Mouse (Mus musculus) heart, adult 18-20 months (tissue): ENCODE data around the gene Cyp2t4. TPM values are rescaled to one million over a fixed set of nuclear protein-coding genes. Genes with fewer than 3 reads are reported as not detected.
A peak's percentile ranks its signal among the peaks of the same experiment; 100 is the strongest.

Source experiments
- DNase-seq, 2 experiments: peaks; one replicate each; pipeline ENCODE4 v3.0.0; 2021 to 2022; ENCODE audit warnings: mixed read lengths in 1 of 2
- total RNA-seq, 2 experiments: library from RNA; stranded (reverse); gene quantifications; 2 replicates each; pipeline ENCODE4 v1.2.3; 2021

Gene Cyp2t4
- total RNA-seq, 2 experiments from 2014 or later = not detected

DNA sequence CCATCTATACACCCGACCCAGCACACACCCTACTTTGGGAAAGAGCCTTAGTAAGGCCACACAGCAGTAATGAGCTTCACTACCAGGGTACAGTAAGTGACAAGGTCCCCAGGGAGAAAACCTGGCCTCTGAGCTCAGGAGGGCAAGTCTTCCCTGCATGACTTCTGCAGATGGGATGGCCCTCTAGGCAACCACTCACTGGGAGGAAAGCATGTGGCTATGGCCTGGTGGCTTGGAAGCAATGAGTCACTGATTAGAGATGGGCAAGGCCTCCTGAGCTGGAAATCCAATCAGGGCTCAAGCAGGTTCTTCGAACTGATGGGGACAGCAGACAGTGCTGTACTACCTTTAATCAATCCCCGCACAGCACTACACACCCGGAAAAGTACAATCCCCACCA is 8.2 kb downstream of the Cyp2t4 start:
- peak in 1 of 2 experiments; percentile 61 for DNase-seq

DNA sequence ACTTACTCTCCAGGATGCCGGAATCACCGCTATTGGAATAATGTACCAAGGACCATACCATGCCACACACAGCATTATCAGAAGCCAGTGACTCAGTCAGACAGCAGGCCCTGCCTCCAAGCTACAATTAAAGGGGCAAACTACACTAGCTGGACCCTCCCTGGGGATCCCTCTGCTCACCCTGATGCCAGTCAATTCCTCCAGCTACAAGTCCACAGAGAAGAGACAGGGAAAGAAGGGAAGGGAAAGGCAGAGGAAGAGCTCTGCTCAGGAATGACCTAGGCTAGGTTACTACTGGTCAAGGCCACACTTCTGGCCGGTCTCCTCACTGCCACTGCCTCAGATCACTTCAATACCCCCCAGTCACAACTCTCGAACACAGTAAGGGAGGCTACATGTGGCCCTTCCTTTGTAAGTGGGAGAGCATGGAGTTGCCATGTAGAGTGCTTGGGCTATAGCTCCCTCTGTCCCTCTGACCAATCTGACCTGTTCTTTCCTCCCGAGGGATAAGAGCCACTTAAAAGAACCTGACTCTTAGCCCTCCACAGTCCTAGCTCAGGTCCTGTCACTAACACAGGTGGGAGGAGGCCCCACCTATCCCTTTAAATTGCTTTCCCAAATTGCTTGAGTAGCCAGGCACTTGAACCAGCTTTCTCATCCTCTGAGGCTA is 9.4 kb downstream of the Cyp2t4 start:
- no peak for DNase-seq

DNA sequence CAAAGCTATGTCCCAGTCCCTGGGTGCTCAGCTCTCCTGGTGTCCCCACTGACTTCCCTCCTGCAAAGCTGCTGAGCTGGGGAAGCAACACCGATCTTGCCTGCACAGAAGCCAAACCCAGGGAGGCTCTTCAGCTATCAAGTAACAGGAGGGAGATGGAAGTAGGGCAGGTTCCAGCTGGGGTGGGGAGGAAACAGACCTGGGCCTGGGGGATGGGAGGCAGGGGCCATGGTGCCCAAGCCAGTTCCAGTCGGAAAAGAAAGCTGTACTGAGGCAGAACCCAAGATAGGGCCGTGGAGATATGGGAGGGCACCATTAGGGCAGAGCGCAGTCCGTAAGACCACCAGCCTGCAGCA is 9.9 kb downstream of the Cyp2t4 start:
- DNase-seq = no peak

DNA sequence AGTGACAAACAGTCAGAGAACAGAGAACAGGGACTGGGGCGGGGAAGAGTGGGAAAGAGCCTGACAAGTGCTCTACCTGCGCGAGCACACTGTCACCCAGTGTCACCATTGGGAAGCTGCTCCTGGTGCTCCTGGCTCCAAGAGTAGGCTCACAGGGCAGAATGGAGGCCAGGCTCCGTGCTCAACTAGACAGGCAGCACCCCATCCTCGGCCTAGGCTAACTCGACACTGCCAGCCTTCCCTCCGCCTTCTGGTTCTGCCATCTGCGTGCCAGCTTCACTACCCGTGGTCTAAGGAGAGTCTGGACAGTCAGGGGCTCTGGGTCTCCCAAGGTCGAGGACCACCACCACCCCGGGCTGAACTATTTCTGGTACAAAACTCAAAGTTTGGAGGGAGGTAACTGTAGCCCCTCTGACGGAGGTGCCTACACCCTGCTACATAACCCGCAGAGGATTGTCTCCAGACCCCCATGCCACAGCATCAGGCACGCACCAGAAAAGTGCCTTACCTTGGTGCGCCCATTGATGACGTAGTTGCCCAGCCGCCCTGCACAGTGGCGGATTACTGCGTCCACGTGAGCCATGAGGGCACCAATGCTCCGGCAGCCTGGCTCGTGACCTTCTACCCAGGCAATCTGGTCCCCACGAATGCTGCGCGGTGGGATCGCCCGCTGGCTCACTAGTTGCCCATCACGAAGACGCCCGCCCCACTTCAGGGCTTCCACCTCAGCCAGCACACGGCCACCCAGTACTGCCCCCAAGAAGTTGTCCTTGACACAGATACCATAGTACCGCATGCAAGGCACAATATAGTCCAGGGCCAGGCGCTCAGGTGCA is 10.8 kb downstream of the Cyp2t4 start:
- DNase-seq = peak in 1 of 2 experiments; percentile 21

DNA sequence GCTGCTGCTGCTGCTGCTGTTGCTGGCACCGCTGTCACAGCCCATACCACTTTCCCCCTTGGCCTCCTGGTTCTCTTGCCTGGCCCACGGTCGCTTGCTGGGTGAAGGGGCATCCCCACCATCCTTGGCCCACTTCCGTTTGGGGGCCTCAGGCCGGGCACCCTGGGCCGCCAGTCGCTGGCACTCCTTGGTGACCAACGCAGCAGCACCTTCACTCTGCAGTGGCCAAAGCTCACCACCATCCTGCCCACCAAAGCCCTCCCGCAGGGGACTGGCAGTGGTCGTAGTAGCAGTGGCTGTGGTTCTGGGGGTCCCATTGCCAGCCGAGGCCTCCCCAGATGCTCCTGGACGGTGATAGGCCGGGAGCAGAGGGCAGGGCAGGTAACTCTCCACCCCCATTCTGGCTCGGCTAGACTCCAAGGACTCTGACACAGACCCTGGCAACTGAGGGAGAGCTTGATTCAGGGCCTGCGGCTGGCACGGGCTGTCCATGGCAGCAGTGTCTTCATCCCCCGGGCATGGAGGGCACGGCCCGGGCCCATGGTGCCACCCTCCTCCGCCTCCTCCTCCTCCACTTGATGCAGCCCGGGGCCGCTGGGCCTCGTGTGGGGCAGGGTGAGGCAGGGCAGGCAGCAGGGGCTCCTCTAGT is 11.6 kb downstream of the Cyp2t4 start:
- DNase-seq = peak in 1 of 2 experiments; percentile 35

DNA sequence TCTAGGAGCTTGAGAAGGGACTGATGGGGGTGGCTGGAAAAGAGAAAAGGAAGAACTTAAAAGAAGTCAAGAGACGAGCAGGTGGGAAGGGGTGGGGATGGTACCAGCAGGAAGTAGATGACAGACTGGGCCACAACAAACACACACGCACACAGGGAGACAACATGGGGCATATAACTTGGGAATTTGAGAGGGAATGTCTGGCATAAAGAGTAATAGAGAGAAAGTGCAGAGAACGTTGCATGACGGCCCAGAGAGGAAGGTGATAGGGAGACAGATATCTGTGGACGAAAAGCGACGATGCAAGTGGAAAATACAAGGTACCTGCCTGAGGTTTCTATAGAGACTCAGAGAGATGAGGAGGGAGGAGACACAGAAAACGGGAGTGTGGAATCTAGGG is 12.2 kb downstream of the Cyp2t4 start:
- DNase-seq = peak in 1 of 2 experiments; percentile 31

DNA sequence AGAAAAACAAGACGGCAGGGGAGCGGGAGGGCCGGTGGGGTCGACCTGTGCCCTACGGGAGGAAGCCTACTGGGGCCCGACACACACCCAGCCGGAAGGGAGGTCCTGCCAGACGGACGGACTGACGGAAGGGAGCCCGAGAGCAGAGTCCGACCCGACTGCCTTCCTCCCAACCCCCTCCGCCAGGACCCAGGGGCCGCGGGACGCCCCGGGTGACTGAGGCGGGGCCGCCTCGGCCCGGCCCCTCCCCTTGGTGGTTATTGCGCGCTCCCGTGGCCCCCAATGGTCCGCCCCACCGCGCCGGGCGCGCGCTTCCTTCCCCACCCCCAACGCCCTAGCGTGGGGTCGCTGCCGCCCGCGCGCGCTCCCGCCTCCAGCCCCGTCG is 12.7 kb downstream of the Cyp2t4 start:
- DNase-seq = peak; percentile 90 to 94

DNA sequence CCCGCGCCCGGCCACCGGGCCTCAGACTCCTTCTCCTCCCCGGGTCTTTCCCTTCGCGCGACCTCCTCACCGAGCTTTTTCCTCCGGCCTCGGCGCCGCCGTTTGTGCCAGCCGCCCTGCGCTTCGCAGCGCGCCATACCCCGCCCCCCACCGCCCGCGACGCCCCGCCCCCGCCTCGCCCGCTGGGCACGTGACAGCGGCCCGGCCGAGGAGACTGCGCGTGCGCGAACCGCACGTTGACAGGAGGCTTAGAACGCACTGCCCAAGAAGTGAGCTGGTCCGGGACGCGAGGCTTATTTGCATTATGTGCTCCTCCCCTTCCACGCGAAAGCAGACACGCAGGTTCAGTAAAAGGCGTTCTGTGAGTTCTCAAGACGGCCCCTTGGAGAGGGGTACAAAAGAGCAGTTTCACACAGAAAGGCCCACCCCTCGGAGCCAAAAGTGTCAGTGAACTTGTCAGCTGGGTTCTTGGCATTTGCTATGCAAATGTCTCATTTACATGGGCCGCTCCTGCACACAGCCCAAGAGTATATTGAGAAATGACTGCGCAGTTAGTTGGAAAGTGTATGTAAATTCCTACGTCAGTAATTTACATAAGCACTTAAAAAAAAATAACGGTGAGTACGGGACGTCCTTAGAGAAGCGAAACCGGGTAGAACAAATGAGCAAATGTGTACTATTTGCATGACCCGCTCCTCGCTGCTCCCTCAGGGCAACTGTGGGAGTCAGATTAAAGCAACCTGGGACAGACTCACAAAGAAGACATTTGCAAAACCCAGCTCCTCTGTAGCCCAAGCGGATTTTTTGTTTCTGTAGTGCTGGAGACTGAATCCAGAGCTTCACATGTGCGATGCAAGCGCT is 13.3 kb downstream of the Cyp2t4 start, which contains the start of gene Egln2:
TSS of gene Egln2 (minus strand) at position 189 of the 861 bp plus-strand sequence.
- peak; percentile 96 to 97 for DNase-seq

DNA sequence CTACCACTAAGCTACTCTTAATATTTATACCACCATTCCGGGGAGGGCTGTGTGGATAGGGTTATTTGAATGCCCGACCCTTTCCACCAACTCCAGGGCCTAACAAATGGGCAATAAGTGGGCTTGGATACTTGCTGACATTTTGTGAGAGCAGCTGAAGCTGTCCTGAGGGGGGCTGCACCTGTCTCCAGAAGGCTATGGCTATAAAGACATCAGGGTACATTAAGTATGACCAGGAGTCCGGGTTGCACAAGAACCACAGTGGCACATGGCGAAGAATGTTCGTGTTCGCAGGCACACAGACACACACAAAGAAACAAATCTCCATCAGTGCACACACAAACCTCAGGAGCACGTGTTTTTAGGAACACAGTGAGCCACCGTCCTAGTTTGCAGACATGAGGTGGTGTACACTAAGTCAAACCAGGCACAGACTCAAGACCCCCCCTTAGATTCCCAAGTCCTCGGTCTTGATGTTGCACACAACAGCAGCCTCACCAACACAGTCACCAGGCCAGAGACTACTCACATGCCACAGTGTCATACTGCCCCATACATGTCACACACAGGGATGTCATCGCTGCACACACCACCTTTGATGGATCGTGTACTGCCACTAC is 14.1 kb downstream of the Cyp2t4 start:
- no peak for DNase-seq

DNA sequence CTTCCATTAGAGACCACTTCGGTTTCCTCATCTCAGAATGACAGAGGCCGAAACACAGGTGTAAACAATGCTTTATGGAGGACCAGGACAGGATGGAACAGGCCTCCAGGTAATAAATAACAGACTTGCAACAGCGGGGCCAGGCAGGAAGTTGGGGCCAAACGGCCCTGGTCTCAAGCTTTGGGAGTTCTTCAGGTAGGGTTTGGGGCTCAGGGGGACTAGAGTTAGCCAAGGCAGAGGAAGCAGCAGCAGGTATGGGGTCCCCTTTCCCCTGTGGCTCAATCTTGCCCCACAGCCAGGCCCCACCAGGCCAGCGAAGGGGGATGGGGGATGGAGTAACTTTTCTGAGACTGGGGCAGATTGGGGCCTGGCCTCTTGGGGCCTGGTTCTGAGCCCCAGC is 14.9 kb downstream of the Cyp2t4 start:
- no peak for DNase-seq

DNA sequence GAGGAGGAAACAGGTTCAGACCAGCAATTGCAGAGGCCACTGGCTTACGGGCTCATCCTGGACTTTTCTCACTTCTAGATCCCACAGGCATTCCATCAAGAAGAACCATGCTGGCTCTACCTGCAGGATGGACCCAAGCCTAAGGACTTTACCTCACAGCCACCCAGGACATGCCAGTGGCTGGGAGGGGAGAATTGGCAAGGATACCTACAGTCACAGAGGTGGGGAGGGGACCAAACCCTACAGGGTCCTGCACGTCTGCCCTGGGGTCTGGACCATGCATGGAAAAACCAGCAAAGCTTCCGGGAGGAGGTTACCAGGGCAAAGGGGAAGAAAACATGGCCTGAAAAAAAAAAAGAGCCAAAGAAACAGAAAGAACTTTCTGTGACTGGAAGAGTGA is 17.5 kb downstream of the Cyp2t4 start:
- no peak for DNase-seq

DNA sequence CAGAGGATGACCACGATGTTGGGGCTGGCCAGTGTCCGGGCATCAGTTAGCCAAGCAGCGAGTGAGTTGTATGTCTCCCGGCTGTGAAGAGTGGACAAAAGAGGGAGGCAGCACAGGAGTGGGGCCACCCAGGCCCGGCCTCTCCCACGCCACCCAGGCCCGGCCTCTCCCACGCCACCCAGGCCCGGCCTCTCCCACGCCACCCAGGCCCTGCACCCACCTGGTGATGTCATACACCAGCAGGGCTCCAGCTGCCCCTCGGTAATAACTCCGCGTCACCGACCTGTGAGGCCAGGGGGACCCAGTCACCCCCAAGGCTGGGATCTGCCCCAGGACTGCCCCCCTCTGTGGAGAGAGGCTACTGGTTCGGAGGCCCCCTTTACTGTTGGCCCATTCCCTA is 21.0 kb downstream of the Cyp2t4 start:
- DNase-seq = no peak

DNA sequence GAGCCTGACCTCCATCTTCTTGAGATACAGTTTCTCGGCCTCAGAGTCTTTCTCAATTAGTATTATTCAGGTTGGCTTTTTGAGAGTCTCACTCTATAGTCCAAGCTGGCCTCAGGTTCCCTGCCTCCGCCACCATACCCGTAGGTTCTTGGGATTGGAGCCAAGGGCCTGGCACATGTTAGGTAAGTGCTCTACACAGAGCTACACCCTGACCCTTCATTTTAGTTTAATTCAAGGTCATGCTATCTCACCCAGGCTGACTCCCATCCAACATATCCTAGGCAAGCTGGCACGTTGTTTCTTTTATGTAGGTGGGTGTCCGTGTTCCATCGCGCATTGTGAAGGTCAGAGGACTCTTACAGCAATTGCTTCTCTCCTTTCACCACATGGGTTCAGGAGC is 21.4 kb downstream of the Cyp2t4 start:
- DNase-seq = no peak

DNA sequence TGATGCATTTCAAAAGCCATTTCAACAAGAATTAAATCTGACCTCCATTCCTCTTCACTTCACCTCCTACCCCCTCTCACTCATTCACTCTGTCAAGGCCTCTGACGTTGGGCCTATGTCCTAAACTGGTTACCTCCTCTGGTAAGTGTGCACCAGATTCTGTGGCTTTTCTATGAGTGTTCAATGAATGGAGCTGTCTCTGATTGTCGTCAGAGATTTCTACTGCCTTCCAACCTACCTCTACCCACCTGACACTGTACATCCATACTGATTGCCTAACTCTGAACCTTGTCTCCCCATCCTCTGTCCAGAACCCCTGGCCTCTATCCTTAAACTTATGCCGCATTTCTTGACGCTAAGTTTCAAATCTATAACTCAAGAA is 24.4 kb downstream of the Cyp2t4 start:
- no peak for DNase-seq

DNA sequence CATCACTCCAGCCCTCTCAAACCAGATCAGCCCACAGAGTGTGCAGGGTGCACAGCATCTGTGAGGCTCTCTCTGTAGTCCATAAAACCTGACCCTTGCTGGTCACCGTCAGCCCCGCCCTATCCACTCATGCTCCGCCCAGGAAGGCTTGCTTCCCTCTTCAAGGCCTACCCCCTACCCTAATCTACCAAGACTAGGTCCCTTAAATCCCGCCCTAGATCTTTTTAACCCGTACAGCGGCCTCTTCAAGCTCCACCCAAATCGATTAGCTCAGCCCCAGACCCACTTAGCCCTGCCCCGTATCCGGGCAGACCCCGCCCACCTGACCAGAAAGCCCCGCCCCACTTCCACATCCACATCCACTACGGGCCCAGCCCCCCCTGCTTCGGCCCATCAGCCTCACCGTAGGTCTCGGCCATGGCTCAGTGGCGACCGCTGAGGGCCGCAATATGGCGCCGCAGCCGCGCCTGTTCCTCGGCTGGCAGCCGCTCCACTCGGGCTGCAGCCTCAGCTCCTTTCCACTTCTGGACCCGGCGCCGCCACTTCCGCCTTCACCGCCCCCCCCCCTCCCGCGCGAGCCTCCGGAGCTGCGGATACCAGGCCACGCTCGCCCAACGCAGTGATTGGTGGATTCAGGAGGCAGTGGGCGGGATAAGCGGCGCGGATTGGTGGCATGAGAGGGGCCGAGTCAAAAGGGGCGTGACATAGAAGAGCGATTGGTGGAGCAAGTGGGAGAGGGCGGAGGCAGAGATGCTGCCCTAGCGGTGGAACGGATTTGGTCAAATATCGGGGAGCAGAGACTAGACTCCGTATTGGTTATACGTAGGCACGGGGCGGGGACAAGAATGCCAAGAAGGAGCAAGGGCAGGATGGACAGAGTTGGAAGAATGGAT is 25.1 kb downstream of the Cyp2t4 start, which contains the start of gene Rab4b:
TSS of gene Rab4b (minus strand) at position 573 of the 893 bp plus-strand sequence.
- DNase-seq = peak; percentile 99 to 100

DNA sequence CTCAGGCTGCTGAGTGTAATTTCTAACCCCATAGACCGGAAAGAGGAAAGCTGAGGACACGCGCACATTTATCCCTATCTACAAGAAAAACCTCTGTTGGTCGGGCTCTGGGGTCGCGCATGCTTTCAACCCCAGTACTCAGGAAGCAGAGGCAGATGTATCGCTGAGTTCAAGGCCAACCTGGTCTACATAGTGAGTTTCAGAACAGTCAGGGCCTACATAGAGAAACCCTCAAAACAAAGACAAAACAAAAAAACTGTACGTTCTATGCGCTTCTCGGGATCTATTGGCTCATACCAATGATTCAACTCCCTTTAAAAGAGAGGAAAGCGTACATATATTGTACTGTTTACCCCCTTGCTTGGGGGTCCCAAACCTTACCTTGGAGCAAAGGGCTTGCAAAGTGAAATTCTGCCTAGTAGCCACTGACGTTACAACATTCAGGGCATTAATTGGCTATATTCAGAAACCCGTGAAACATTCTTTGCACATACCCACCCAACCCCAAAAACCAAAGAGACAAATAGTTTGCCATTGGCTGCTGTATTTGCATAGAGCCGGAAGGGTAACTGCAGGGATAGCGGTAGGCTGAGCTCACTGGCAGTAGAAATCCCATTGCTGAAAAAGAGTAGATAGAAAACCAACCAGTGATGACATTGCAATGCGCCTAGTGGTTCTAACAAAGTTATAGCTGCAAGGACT is 25.9 kb downstream of the Cyp2t4 start:
- DNase-seq = no peak

DNA sequence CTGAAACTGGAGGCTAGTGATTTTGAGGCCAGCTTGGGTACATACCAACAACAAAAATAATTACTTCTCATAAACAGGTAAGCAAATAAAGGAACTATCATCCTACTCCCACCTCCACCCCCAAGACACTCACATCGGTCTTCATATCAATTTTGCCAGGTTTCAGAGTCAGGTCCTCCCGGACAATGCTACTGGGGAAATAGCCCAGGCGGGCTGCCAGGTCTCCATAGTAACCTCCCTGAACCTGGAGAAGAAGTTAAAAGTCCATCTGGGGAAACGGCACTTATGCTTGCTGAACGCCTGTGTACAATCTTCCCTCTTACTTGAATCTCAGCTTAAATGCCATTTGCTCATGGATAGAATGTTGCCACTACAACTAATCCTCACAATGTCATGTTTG is 26.5 kb downstream of the Cyp2t4 start:
- DNase-seq = peak; percentile 68 to 80

DNA sequence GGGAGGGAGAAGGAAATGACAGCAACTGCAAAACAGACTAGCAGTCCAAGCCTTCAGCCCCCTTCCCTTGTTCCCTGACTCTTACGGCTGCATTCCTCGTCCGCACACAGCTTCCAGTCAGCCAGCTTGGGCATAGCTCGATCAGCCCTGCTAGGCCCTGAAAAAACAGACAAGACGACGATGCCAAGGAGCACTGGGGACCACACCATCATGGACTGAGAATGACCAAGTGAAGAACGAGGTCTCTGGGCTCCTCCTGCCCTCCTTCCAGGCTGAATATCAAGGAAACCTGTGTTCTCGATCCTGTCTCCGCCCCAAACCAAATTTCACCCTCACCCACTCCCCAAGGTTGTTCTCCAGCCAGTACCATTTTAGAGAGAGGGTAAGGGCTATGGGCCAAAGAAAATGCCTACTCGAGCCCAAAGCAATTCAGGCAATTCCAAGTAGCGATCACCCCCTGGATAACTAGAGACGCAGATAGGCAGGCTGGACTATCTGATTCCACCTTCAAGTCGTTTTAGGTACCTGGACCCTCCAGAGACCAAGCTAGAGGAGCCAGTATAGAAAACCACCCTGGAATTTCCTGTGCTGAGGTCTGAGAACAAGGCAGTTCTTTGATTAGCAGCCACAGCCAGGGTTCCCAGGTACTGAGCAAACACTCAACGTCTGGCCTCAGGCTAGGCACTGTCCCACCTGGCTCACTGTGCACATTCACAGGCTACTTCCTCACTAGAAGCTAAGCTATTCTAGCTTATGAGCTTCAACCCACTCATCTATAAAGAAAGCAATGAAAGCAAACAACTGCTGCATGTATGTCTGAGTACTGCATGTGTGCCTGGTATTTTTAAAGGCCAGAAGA is 27.6 kb downstream of the Cyp2t4 start, which contains the start of the genes Gm21983 and Mia:
TSS of gene Gm21983 (minus strand) at position 250 of the 859 bp plus-strand sequence.
TSS of gene Mia (minus strand) at position 321 of the 859 bp plus-strand sequence.
- no peak for DNase-seq

DNA sequence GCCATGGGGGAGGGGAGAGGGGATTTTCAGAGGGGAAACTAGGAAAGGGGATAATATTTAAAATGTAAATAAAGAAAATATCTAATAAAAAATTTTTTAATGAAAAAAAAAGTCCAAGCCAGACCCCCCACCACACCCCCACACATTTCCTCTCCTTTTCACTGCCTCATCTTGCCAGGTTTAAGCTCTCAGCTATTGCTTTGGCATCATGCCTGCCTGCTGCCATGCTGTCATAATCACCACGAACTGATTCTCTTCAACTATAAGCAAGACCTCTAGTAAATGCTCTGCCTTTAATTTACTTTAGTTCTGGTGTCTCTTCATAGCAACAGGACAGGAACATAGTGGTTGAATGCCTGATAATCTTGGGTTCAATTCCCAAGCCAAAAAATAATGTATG is 29.0 kb downstream of the Cyp2t4 start:
- no peak for DNase-seq
